Mouse (Mus musculus): ENCODE results near the gene Hras. TPM values are rescaled to one million over a fixed set of nuclear protein-coding genes. Genes with fewer than 3 reads are reported as not detected.

Hras gene
- polyA plus RNA-seq, 1 experiment = 77.9 TPM

GRCm38 (mm10) chr7:141172116-141173006 is 21.4 kb downstream of the Hras start, which contains the start of gene Rnh1:
TSS of gene Rnh1 (minus strand) at chr7:141172857.
- 2% methylated on average over 55 of the region's 55 CpGs for WGBS
- Histone ChIP-seq H3K27ac (ENCODE audit: control insufficient read depth, insufficient read depth, low read length) (peak within 1 kb of the TSS; percentile 75), H3K4me3 (ENCODE audit: control insufficient read depth, insufficient read depth, low read length) (peak within 1 kb of the TSS; percentile 67), H3K27me3 (ENCODE audit: control insufficient read depth, insufficient read depth, low read length) (no peaks in the 10 kb centered on the region), H3K4me1 (replicated peaks; ENCODE audit: control insufficient read depth, insufficient read depth, low read length) (peaks cover 22% of the 10 kb centered on the region), H3K36me3 (ENCODE audit: control insufficient read depth, insufficient read depth, low read length) (no peaks in the 10 kb centered on the region)
- DNase-seq = peak; percentile 92
- TF ChIP-seq POLR2A (IDR thresholded peaks at IDR 0.05; ENCODE audit: control insufficient read depth, extremely low read depth, insufficient read depth, low read length, poor library complexity) (peak; percentile 67), CTCF (IDR thresholded peaks at IDR 0.05; ENCODE audit: borderline replicate concordance, control insufficient read depth, extremely low read depth, insufficient read depth, low read length, poor library complexity) (peak; percentile 60; the same call in 1 of the 2 replicates)

- no peak overlapping the region for H3K4me3 ChIP-seq (ENCODE audit: control insufficient read depth, insufficient read depth, low read length)
- TF ChIP-seq POLR2A (IDR thresholded peaks at IDR 0.05; ENCODE audit: control insufficient read depth, extremely low read depth, insufficient read depth, low read length, poor library complexity) (no peak), CTCF (IDR thresholded peaks at IDR 0.05; ENCODE audit: borderline replicate concordance, control insufficient read depth, extremely low read depth, insufficient read depth, low read length, poor library complexity) (no peak)
- H3K27me3 ChIP-seq (ENCODE audit: control insufficient read depth, insufficient read depth, low read length) = no peaks in the 10 kb centered on the region
- H3K4me1 ChIP-seq (replicated peaks; ENCODE audit: control insufficient read depth, insufficient read depth, low read length) = peaks cover 22% of the 10 kb centered on the region
- H3K36me3 ChIP-seq (ENCODE audit: control insufficient read depth, insufficient read depth, low read length) = no peaks in the 10 kb centered on the region
- H3K27ac ChIP-seq (ENCODE audit: control insufficient read depth, insufficient read depth, low read length) = no peak overlapping the region
- DNase-seq = no peak
These were observed 23.9 kb downstream of the Hras start for GRCm38 (mm10) chr7:141169866-141170265.

- no peaks in the 10 kb centered on the region for H3K27me3 ChIP-seq (ENCODE audit: control insufficient read depth, insufficient read depth, low read length)
- no peak overlapping the region for H3K27ac ChIP-seq (ENCODE audit: control insufficient read depth, insufficient read depth, low read length)
- no peak overlapping the region for H3K4me3 ChIP-seq (ENCODE audit: control insufficient read depth, insufficient read depth, low read length)
- 95% methylated on average over 1 of the region's 1 CpGs for WGBS
- peaks cover 22% of the 10 kb centered on the region for H3K4me1 ChIP-seq (replicated peaks; ENCODE audit: control insufficient read depth, insufficient read depth, low read length)
- H3K36me3 ChIP-seq (ENCODE audit: control insufficient read depth, insufficient read depth, low read length) = no peaks in the 10 kb centered on the region
- DNase-seq = no peak
- no peak for TF ChIP-seq POLR2A (IDR thresholded peaks at IDR 0.05; ENCODE audit: control insufficient read depth, extremely low read depth, insufficient read depth, low read length, poor library complexity)
- no peak for TF ChIP-seq CTCF (IDR thresholded peaks at IDR 0.05; ENCODE audit: borderline replicate concordance, control insufficient read depth, extremely low read depth, insufficient read depth, low read length, poor library complexity)
These were observed 24.5 kb downstream of the Hras start for GRCm38 (mm10) chr7:141169300-141169699.

GRCm38 (mm10) chr7:141168518-141168953 is 25.3 kb downstream of the Hras start:
- Histone ChIP-seq H3K27ac (ENCODE audit: control insufficient read depth, insufficient read depth, low read length) (no peak overlapping the region; the same call in 1 of the 2 replicates), H3K36me3 (ENCODE audit: control insufficient read depth, insufficient read depth, low read length) (peaks cover 1% of the 10 kb centered on the region; the same call in 1 of the 2 replicates), H3K27me3 (ENCODE audit: control insufficient read depth, insufficient read depth, low read length) (no peaks in the 10 kb centered on the region), H3K4me1 (replicated peaks; ENCODE audit: control insufficient read depth, insufficient read depth, low read length) (peaks cover 22% of the 10 kb centered on the region), H3K4me3 (ENCODE audit: control insufficient read depth, insufficient read depth, low read length) (peak overlapping the region; percentile 35)
- WGBS = 3% methylated on average over 22 of the region's 22 CpGs
- DNase-seq = peak; percentile 43
- TF ChIP-seq POLR2A (IDR thresholded peaks at IDR 0.05; ENCODE audit: control insufficient read depth, extremely low read depth, insufficient read depth, low read length, poor library complexity) (no peak), CTCF (IDR thresholded peaks at IDR 0.05; ENCODE audit: borderline replicate concordance, control insufficient read depth, extremely low read depth, insufficient read depth, low read length, poor library complexity) (no peak)

GRCm38 (mm10) chr7:141167901-141168517 is 25.8 kb downstream of the Hras start:
- peaks cover 4% of the 10 kb centered on the region; the same call in 1 of the 2 replicates for H3K36me3 ChIP-seq (ENCODE audit: control insufficient read depth, insufficient read depth, low read length)
- TF ChIP-seq POLR2A (IDR thresholded peaks at IDR 0.05; ENCODE audit: control insufficient read depth, extremely low read depth, insufficient read depth, low read length, poor library complexity) (no peak), CTCF (IDR thresholded peaks at IDR 0.05; ENCODE audit: borderline replicate concordance, control insufficient read depth, extremely low read depth, insufficient read depth, low read length, poor library complexity) (no peak)
- peak overlapping the region; percentile 35 for H3K4me3 ChIP-seq (ENCODE audit: control insufficient read depth, insufficient read depth, low read length)
- WGBS = 25% methylated on average over 7 of the region's 7 CpGs
- H3K27me3 ChIP-seq (ENCODE audit: control insufficient read depth, insufficient read depth, low read length) = no peaks in the 10 kb centered on the region
- no peak overlapping the region for H3K27ac ChIP-seq (ENCODE audit: control insufficient read depth, insufficient read depth, low read length)
- DNase-seq = no peak
- peaks cover 17% of the 10 kb centered on the region for H3K4me1 ChIP-seq (replicated peaks; ENCODE audit: control insufficient read depth, insufficient read depth, low read length)

- peaks cover 26% of the 10 kb centered on the region for H3K36me3 ChIP-seq (ENCODE audit: control insufficient read depth, insufficient read depth, low read length)
- WGBS = 88% methylated on average over 6 of the region's 6 CpGs
- no peak for DNase-seq
- TF ChIP-seq POLR2A (IDR thresholded peaks at IDR 0.05; ENCODE audit: control insufficient read depth, extremely low read depth, insufficient read depth, low read length, poor library complexity) = no peak
- TF ChIP-seq CTCF (IDR thresholded peaks at IDR 0.05; ENCODE audit: borderline replicate concordance, control insufficient read depth, extremely low read depth, insufficient read depth, low read length, poor library complexity) = no peak
- peaks cover 14% of the 10 kb centered on the region for H3K4me1 ChIP-seq (replicated peaks; ENCODE audit: control insufficient read depth, insufficient read depth, low read length)
- H3K27me3 ChIP-seq (ENCODE audit: control insufficient read depth, insufficient read depth, low read length) = no peaks in the 10 kb centered on the region
- H3K27ac ChIP-seq (ENCODE audit: control insufficient read depth, insufficient read depth, low read length) = no peak overlapping the region
- H3K4me3 ChIP-seq (ENCODE audit: control insufficient read depth, insufficient read depth, low read length) = no peak overlapping the region
These were observed 29.0 kb downstream of the Hras start for GRCm38 (mm10) chr7:141164850-141165249.
